Mouse (Mus musculus): ENCODE measurements around the gene Adgra3.

DNA sequence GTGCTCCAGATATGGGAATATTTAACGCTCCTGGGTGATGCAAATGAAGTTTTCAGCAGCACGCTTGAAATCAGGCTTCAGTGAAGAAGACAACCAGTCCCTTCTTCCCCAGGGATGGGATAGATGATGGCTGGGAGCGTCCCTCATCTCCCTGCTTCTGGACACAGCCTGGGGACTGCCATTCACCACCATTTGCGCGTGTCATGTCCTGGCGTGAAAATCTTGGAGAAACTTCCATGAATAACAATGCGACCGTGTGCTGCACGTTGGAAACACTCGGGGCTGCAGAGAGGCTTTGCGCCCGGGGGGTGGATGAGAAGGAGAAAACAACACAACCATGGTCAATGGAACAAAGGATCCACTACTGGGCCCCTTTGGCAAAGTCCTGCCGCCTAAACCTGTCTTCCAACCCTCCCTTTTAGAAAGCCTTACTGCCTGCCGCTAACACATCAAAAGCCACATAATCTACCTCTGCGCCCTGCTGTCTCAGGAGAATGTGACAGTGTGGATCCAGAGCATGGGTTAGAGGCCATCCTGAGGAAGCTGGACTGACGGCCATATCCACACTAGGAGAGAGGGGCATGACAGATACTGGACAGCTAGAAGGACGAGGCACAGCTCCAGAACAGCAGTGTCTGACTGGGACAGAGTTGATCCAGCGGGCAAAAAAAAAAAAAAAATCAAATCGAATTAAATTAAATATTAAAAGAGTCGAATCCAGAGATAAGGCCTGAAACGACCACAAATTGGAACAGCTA lies 8.0 kb downstream of the Adgra3 start:
- TF ChIP-seq CTCF (IDR thresholded peaks at IDR 0.05; ENCODE audit: low read depth): no peak
- no peak for TF ChIP-seq EP300 (IDR thresholded peaks at IDR 0.05; ENCODE audit: low read depth)

Measured in liver, embryonic 14.5 days (tissue).